Mouse (Mus musculus): Measurements from ENCODE around the gene Inpp1. TPM values are rescaled to one million over a fixed set of nuclear protein-coding genes. Genes with fewer than 3 reads are reported as not detected.

Inpp1 gene
- polyA plus RNA-seq (2017; shearing (Covaris generic)), result 145 TPM

GRCm38 (mm10) chr1:52816910-52817812, at the start of gene Inpp1:
Gene Inpp1 (minus strand): TSS chr1:52817688.

GRCm38 (mm10) chr1:52844782-52845665, 27.5 kb upstream of the Inpp1 start, which contains the start of gene Hibch:
Gene Hibch (plus strand): TSS chr1:52844929.

Other genes starting within 250 kb of the Inpp1 start
- gene Nemp2, start 187.0 kb downstream of the Inpp1 start, polyA plus RNA-seq (2017; shearing (Covaris generic)), result 50.7 TPM
- gene Mfsd6, start 90.2 kb downstream of the Inpp1 start, polyA plus RNA-seq (2017; shearing (Covaris generic)), result 99.3 TPM
- gene Hibch, start 27.2 kb upstream of the Inpp1 start, polyA plus RNA-seq (2017; shearing (Covaris generic)), result 16.1 TPM
- gene 1700019D03Rik, start 202.5 kb upstream of the Inpp1 start, polyA plus RNA-seq (2017; shearing (Covaris generic)), result 1.7 TPM
- not detected for gene Mstn, start 244.0 kb upstream of the Inpp1 start, polyA plus RNA-seq (2017; shearing (Covaris generic))

Measured in effector memory CD4-positive, alpha-beta T cell, adult 7 months (primary cell).